Mouse (Mus musculus) kidney, adult 2 months (tissue): ENCODE data around the gene 4931417E11Rik.

Experiments
- CTCF ChIP-seq: fragments of 200-500 bp; conservative IDR thresholded peaks from 2 replicates; pipeline ENCODE4 v1.5.1; 2011; ENCODE audit warnings: low read depth, mild to moderate bottlenecking, control low read depth, low read length, moderate library complexity, mixed read lengths; ENCODE audit not compliant: insufficient read depth, insufficient read length
- POLR2A ChIP-seq: fragments of 200-500 bp; IDR thresholded peaks from one replicate; pipeline ENCODE4 v1.6.1; 2011; ENCODE audit warnings: low read depth, low read length, control low read depth

GRCm38 (mm10) chr6:73433912-73434311 is 35.6 kb downstream of the 4931417E11Rik start:
- TF ChIP-seq CTCF (no peak), POLR2A (no peak)
